Mouse (Mus musculus): ENCODE data around the gene Chrne. TPM values are rescaled to one million over a fixed set of nuclear protein-coding genes. Genes with fewer than 3 reads are reported as not detected.
"Not testable (repeated sequence)": the region's sequence is repeated elsewhere in the genome, so short reads cannot be mapped to it uniquely, and the experiment has no call there.

The Chrne gene
- total RNA-seq, 4 experiments from 2014 or later: not detected

DNA sequence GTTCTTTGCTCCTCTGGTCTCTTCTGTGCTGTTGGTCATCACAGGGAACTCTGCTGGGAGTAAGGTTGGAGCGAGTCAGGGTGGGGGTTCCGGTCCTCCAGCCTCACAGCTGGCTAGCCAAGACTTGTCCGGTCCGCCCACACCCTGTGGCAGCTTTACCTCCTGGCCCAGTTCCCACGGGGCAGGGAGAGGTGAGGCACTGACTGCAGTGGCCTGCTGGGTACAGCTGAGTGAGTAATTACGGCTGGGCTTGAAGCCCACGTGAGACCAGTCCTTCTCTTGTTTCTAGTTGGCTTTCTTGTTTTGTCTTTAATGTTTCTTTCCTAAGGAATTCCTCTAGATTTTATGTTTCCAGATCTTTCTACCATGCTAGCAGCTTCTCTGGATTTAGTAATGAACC, 33.6 kb downstream of the Chrne start:
- DNase-seq (ENCODE audit: low spot score): peak; percentile 58

DNA sequence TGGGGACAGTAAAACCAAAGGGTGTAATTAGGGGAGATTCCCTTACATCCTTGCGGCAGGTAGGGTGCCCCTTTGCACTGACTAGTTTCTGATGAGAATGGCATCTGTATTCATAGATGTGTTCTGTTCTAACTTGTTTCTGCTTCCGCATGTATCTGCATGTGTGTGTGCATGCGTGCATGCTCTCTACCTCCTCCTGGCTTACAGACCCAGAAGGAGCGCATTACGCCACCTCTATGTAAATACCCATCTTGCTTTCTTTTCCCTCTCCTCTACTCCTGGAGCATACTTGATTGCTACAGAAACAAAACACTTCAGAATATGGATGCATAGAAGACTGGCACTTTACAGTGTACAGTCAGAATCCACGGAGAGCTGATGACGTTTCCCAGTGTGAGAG, 35.2 kb downstream of the Chrne start:
- DNase-seq (ENCODE audit: low spot score): no peak

DNA sequence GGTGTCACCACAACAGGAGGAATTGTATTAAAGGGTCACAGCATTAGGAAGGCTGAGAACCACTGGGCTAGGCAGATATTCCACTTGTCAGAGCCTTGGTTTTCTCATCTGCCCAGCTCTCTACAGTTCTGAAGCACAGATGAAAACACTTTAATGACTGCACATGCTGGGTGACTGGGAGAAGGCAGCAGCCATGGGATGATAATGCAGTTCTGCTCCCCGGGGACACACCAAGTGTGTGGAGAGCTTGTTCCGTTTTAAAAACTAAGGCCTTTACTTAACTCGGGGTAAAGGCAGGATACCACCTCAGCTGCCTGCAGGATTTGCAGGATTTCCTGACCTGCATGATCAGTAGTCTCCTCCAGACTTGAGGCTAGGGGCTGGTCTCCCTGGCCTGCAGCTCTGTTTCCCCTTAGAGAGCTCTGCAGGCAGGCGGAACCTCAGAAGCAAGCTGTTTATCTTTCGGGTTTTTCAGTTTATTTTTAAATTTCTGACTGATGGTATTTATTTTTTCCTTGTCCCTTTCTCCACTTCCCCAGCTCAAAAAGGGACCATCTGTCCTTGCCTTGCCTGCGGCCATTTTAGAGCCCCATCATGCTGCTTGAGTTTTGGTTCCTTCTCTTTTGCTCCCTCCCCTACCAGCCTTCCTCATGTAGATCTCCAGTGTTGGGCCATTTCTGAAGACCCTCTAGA, 35.8 kb downstream of the Chrne start:
- no peak for DNase-seq (ENCODE audit: low spot score)

DNA sequence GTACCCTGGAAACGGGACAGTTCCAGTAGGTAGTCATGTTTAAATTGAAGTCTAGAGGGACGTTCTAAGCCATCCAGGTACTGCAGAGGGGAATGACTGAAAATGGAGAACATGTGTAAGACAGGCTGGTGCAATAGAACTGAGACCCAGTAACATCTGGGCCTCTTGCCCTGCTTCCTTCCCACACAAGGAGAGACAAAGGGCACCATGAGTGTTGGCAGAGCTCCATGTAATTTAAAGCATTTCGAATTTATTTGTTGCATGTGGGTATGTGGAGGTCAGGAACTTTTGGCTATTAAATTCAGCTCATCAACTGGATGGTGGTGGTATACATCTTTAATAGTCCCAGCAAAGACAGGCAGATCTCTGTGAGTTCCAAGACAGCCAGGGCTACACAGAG, 36.8 kb downstream of the Chrne start:
- DNase-seq (ENCODE audit: low spot score): no peak

DNA sequence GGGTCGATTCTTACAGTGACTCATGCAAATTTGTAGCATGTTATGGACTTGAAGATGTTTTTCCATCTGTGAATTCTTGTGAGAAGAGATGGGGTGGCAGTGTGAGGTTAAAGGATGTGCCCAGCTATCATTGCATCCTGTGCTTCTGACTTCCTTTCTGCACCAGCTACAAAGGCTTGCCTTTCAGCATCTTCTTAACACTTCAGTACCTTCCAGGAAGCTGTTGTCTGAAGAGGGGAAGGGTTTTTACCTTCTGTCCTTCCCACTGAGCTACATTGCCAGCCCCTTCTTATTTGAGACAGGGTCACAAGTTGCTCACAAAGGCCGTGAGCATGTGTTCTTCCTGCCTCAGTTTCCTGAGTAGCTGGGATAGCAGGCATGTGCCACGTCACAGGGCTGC, 38.1 kb downstream of the Chrne start:
- no peak for DNase-seq (ENCODE audit: low spot score)

DNA sequence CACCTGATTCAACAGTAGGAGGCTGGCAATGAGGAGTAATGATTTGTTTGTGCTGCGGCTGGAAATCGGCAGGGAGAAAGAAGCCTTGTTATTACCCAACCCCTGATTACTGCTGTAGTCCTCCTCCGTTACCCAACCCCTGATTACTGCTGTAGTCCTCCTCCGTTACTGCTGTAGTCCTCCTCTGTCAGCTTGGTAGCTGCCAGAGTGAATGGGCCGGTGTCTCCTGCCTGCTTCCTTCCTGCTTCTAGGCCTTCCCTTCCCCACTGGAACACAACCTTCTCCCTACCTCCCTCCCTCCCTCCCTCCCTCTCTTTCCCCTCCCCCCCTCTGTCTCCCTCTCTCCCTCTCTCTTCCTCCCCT, 38.7 kb downstream of the Chrne start:
- no peak for DNase-seq (ENCODE audit: low spot score)

DNA sequence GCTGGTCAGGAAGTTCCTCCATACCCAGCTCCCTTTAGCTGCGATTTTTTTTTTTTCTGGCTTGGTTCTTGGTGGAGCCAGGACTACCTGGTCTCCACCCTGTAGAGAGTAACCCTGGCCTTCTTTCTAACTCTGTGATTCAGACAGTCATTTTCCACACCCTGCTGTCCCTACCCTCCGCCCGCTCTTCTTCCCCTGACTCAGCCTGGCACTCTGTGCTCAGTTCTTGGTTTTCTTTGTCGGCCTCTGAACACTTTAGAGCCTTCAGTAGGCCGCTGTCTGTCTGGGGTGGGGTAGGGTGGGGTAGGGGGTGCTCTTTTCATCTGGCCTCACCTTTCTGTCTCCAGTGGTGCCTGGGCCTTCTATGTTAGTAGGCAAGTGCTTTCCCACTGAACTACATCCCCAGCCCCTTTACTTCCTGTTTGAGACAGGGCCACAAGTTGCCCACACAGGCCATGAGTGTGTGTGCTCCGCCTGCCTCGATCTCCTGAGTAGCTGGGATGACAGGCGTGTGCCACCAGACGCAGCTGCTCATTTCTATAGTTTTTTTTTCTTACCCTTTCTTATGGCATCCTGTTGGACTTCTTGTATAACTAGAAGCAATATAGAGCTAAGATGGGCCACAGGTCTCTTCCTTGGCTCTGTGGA, 39.2 kb downstream of the Chrne start:
- no peak for DNase-seq (ENCODE audit: low spot score)

DNA sequence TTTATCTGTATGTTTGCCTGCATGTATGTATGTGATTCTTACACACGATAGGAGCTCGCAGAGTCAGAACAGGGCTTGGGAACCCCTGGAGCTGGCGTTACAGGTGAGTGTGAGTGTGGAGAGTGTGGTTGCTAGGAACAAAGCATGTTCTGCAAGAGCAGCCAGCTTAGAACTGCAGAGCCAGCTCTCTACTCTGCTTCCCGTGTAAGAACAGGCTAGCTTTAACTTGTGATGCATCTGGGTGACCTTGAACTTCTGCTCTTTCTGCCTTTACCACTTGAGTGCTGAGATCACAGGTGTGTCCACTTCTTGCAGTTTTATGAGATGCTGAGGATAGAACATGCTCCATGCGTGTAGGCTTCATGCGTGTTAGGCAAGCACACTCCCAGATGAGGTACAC, 40.1 kb downstream of the Chrne start:
- DNase-seq (ENCODE audit: low spot score): no peak

DNA sequence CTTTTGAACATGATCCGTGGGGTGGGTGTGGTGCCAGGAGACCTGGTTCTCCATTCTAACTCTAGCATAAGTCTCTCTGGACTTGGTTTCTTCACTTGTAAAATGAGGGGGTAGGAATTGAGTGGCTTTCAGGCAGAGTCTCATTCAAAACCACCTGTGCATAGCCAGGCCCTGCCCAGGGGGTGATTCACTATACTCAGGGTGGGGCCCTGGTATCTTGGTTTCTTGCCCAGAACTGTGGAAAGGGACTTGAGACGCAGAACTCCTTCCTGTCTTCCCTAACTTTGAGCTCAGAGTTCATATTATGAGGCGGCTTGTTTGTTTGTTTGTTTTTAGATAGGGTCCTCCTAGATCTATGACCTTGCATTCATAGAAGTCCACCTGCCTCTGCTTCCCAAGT, 41.8 kb downstream of the Chrne start:
- no peak for DNase-seq (ENCODE audit: low spot score)

DNA sequence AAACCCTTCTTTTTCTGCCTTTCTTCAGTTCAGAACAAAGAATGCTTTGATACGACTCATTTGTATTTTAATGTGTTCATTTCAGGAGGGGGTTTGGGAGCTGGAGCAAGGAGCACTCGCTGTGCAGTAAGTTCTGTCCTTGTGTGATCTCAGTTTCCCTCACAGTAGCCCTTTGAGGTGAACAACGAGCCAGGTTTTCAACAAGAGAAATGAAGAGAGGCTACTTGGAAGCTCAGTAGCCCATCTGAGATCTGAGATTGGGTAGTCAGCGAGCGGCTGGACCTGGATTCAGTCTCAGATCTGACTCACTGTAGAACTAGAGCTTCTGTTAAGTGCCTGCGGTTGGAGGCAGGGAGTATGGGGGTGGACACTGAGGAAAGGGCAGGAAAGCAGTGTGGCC, 45.1 kb downstream of the Chrne start:
- DNase-seq (ENCODE audit: low spot score): no peak

DNA sequence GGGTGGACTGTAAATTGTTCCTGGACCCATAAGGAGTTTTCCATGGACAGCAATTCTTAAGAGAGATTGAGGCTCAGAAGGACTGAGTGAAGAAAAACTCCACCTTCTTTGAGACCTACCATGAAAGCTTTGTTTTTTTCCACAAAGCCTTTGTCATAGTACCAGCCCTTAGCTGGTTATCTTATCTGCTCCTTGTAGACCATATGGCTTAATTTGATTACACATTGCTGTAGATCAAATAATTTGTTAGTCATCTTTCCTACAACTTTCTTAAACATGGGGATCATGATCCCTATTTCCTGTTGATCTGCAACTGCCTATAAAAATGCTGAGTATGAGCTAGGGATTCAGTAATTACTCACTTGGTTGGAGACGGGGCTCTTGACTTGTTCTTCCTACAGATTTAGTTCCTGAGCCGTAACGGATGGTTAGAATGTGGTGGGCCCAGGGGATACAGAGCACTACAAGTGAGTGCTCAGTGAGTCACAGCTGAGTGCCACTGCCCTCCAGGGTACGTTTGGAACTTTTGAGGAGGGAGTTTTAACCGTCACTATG, 46.6 kb downstream of the Chrne start:
- no peak for DNase-seq (ENCODE audit: low spot score)

DNA sequence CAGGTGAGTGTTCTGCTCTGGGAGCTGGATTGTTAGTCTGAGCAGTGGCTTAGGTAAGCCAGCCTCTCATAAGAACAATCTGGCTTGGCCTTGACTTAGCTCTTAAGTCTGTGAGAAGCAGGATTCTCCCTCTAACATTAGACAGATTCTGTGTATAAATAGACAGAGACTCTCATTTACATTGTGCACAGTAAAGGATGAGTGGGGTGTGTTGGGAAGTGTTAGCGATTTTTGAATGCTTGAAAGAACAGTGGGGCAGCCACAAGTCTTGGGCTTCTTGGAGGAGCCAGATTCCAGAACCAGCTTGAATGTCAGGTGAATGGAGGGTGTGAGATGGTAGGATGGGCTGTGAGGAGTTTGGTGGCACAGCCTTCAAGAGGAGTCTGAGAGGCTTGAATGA, 47.4 kb downstream of the Chrne start:
- DNase-seq (ENCODE audit: low spot score): no peak

DNA sequence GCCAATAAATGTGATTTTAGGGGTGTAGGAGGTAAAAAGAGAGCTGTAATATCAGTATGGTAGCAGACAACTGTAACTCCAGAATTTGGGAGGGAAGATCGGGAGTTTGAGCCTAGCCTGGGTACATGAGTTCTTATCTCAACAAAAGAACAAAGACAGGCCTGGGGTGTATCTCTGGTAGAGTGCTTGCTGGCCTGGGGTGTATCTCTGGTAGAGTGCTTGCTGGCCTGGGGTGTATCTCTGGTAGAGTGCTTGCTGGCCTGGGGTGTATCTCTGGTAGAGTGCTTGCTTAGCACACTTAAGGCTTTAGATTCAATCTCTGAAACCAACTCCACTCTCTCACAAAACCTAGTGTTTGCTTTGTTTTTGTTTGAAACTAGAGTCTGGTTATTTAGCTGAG, 48.4 kb downstream of the Chrne start:
- DNase-seq (ENCODE audit: low spot score): not testable (repeated sequence)

DNA sequence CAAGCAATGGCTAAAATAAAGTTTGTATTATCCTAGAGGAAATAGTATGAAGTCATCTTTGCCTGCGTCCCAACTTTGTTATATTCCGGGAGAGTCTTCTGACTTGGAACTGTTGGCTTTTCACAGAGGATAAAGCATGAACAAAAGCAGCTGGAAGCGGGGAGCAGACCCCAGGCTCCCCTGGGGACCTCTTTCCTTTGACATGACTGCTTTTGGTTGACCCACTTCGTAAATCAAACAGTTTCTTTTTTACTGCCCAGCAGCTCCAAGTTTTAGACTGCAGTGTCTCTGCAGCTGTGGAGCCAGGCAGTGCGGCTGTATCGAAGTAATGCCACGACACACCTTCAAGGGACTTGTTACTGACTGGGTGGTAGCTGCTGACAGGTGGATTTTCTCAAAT, 52.4 kb downstream of the Chrne start:
- DNase-seq (ENCODE audit: low spot score): peak; percentile 20

Other genes with a start within 250 kb of the Chrne start
- 10 to 100 TPM; 19.1 to 23.0 (median 20.6) TPM for gene Pelp1, start 209.2 kb downstream of the Chrne start, total RNA-seq (2022)
- gene Arrb2, start 186.6 kb downstream of the Chrne start, total RNA-seq (2022): 10 to 100 TPM in 2 of 4 experiments, 1 to 10 TPM in 2; 9.0 to 10.9 (median 9.9) TPM
- 10 to 100 TPM in 1 of 4 experiments, 1 to 10 TPM in 3; 5.9 to 10.6 (median 6.9) TPM for gene Med11, start 167.3 kb downstream of the Chrne start, total RNA-seq (2022)
- 1 to 10 TPM; 1.1 to 2.7 (median 1.9) TPM for gene Zmynd15, start 159.8 kb downstream of the Chrne start, total RNA-seq (2022)
- 10 to 100 TPM in 1 of 4 experiments, 1 to 10 TPM in 3; 8.4 to 10.3 (median 9.6) TPM for gene Cxcl16, start 159.2 kb downstream of the Chrne start, total RNA-seq (2022)
- gene Tm4sf5, start 114.0 kb downstream of the Chrne start, total RNA-seq (2022): 1 to 10 TPM in 3 of 4 experiments, under 1 TPM in 1; 0.49 to 2.2 (median 1.5) TPM
- not detected for gene Vmo1, start 104.6 kb downstream of the Chrne start, total RNA-seq (2022)
- not detected for gene Gltpd2, start 100.0 kb downstream of the Chrne start, total RNA-seq (2022)
- 100 to 1,000 TPM; 218 to 249 (median 234) TPM for gene Psmb6, start 93.8 kb downstream of the Chrne start, total RNA-seq (2022)
- not detected for gene Gm40193, start 86.3 kb downstream of the Chrne start, total RNA-seq (2022)
- gene Pld2, start 79.2 kb downstream of the Chrne start, total RNA-seq (2022): 1 to 10 TPM; 6.2 to 8.6 (median 8.2) TPM
- gene Mink1, start 56.3 kb downstream of the Chrne start, total RNA-seq (2022): 10 to 100 TPM; 47.8 to 52.8 (median 49.4) TPM
- not detected for gene 4930544D05Rik, start 3.4 kb downstream of the Chrne start, total RNA-seq (2022)
- gene Gp1ba, start 19.9 kb upstream of the Chrne start, total RNA-seq (2022): under 1 TPM; 0.31 to 0.55 (median 0.54) TPM
- gene Rnf167, start 28.0 kb upstream of the Chrne start, total RNA-seq (2022): 10 to 100 TPM; 53.0 to 67.3 (median 58.7) TPM
- 100 to 1,000 TPM; 640 to 724 (median 656) TPM for gene Slc25a11, start 28.3 kb upstream of the Chrne start, total RNA-seq (2022)
- 100 to 1,000 TPM; 243 to 295 (median 274) TPM for gene Pfn1, start 35.4 kb upstream of the Chrne start, total RNA-seq (2022)
- gene Eno3, start 38.0 kb upstream of the Chrne start, total RNA-seq (2022): 1,000 to 10,000 TPM; 1,693 to 1,917 (median 1,770) TPM
- gene Spag7, start 50.2 kb upstream of the Chrne start, total RNA-seq (2022): 100 to 1,000 TPM in 1 of 4 experiments, 10 to 100 TPM in 3; 89.6 to 119 (median 95.7) TPM
- gene Camta2, start 68.9 kb upstream of the Chrne start, total RNA-seq (2022): 10 to 100 TPM; 32.4 to 41.1 (median 34.2) TPM
- gene Inca1, start 80.9 kb upstream of the Chrne start, total RNA-seq (2022): 1 to 10 TPM; 5.1 to 6.7 (median 5.6) TPM
- 100 to 1,000 TPM; 456 to 555 (median 507) TPM for gene Kif1c, start 81.3 kb upstream of the Chrne start, total RNA-seq (2022)
- gene Zfp3, start 145.0 kb upstream of the Chrne start, total RNA-seq (2022): 1 to 10 TPM; 6.1 to 8.6 (median 7.5) TPM
- gene Scimp, start 193.4 kb upstream of the Chrne start, total RNA-seq (2022): under 1 TPM; 0.25 to 0.97 (median 0.53) TPM
- gene Rabep1, start 225.6 kb upstream of the Chrne start, total RNA-seq (2022): 10 to 100 TPM; 35.9 to 40.8 (median 36.5) TPM

Data from heart, adult 8-10 months (tissue).